Mouse (Mus musculus) lung, postnatal 10 days (tissue): ENCODE results near the gene Pde4d.

Source experiments
- DNase-seq: peaks from one replicate; pipeline ENCODE4 v3.0.0; 2021

The Pde4d gene

DNA sequence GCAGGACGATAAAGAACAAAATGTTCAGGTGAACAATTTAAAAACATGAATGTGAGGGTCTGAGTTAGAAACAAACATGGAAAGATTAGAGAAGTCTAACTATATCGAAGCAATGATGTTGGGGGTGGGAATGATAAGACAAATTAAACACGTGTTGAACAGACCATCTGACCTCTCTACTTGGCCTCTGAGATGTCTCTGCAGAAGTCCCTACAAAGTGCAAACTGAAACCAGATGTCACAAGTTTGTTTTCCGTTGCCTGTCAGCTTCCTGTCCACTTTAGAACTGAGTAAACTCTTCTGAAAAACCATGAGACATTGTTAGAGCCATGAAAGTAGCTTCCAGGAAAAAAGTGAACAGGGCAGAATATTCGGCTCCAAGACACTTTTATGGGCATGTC is 404.3 kb downstream of the Pde4d start:
- DNase-seq = no peak

DNA sequence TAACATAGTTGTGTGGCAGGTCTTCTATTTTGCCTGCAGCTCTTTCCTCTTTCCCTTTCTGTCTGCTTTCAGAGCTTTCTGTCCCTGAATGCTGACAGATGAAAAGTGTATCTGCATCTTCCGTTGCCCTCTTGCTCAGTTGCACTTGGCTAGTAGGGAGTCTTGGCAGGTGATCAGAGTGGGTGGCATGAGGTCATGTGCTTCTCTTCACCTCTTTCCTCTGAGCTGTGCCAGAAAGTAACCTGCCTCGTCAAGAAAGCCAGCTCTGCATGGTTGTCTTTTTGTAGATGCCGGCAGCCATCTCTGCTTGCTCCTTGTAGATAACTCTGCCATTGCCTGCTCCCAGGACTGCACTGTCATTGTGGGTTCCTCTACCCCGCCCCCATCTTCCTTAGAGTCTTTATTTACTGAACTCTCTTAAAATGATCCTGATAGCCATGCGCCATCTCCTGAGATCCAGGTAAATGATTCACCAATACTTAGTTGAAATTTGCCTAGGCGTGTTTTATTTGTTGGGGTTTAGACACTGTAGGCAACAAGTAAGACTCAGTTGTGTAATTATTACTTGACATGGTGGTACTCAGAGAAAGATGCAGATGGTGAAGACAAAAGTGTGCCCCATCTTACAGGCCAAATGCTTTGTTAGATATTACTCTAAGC is 407.2 kb downstream of the Pde4d start:
- no peak for DNase-seq

DNA sequence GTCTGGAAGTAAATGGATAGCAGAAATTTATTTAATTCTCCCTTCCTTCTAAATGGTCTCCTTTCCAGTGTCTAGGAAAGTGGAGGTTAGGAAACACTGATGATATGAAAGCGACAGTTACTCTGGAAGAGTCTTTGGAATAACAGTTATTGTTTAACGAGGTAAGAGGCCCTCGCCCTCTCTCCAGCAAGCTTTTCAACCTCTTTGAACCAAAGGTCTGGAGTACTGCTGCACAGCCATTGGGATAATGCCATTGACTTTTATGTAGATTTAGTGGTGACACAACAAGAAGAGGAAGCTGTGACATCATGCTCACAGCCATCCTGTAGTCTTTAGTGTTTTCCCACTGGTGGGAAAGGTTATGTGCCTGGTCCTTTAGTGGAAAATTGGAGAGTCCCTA is 409.6 kb downstream of the Pde4d start:
- DNase-seq = no peak

DNA sequence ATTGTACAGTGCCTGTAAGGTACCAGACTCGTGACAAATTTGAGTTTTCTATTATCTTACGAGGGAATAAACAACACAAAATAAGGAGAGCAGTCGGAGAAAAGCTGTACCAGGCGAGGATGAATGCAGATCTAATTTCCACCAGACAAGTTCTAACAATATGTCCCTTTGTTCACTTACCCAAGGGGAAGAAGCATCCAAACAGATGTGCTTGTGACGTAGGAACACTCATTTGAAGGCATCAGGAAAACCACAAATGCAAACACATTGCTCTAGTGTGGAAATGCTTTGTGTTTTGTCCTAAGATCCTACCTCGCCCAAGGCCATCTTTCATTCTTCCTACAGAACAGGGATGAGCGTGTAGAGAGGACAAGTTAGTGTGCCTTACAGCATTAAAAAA is 411.0 kb downstream of the Pde4d start:
- DNase-seq = no peak

DNA sequence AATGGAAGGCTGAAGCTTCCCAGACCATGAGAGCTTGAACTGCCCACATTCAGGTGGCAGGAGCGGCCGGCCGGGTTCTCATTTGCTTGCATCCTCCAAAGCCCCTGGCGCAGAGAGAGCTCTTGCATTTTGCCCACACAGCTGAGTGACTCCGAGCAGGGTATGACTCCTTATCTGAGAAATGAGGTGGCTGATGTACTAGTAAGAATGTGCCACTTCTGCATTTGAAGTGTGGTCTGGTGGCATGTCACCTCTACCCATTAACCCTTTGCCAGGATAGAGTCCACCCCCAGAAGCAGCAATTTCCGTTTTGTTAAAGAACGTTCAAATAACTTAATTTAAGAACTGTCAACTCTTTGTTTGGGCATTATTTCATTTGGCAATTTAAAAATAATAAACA is 412.0 kb downstream of the Pde4d start:
- no peak for DNase-seq

DNA sequence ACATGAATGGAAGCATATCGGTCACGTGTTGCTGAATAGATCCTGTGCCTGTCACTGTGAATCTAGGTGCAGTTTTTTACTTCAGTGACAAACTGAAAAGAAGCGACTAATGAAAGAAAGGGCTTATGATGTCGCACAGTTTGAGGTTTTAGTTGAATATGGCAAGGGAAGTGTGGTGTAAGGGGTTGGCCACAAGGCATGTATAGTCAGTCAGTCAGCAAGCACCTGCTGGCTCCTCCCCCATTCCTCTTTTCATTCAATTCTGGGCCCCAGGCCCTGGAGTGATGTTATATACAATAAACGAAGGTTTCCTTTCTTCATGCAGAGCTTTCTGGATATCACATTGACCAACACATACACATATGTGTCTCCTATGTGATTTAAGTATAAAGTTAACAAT is 412.4 kb downstream of the Pde4d start:
- no peak for DNase-seq

DNA sequence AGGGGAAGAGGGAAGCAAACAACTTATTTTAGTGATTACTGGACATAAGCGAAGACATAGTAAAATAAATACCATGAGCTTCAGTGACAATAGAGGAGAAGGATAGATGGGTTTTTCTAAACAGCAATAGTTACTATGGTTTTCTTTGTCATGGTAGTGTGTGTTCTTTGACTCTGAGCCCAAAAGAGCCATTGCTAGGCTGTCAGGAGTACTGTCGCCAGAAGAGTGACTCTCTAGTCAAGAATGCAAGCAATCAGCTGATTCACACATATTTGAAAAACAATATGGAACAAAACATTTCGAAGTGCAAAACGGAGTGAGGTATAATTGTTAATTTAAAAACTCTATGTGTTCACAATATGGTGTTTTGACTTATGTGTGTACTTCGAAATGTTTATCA is 450.4 kb downstream of the Pde4d start:
- DNase-seq = no peak

DNA sequence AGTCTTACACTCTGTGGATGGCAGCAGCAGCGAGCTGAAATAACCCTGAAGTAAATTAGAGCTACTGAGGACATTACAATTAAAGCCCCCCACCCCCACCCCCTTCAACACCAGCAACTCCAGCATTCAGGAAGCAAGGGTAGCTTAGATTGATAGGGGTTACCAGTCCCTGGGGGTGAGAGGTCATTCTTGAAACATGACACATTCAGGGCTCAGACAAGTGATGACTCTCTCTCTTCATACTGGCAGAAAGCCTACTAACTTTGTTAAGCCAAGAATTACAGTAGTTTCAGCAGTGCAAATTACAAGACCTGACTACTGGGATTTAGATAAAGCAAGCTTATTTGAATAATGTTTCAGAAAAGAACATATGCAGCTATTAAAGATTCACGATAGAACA is 455.4 kb downstream of the Pde4d start:
- no peak for DNase-seq

DNA sequence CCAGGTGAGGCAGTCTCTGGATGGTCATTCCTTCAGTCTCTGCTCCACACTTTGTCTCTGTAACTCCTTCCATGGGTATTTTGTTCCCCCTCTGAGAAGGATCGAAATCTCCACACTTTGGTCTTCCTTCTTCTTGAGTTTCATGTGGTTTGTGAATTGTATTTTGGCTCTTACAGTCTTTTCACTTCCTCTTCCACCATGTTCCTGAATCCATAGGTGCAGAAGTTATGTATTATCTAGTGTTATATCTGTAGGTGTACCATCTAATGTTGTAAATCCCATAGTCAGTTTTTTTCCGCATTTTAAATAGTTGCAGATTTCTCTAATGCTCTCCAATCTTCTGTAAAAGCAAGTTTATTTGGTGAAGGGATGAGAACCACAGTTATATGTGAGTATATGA is 459.4 kb downstream of the Pde4d start:
- no peak for DNase-seq

DNA sequence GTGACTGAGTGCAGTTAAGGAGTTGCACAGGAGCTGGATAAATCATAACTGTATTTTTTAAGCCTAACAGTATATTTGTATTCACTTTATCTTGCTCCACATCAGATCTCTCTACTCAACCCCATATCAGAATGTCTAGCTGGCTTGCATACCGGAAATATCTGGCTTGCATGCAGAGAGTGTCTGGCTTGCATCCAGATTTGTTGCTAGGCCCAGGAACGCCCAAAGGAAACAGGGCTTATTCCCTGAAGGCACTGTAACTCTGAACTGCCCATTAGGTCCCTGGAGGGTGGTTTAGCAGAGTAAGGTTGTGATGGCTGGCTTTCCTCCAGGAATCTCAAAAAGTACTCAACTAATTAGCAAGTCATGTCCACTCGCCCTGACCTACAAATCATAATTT is 464.9 kb downstream of the Pde4d start:
- peak; percentile 69 for DNase-seq

DNA sequence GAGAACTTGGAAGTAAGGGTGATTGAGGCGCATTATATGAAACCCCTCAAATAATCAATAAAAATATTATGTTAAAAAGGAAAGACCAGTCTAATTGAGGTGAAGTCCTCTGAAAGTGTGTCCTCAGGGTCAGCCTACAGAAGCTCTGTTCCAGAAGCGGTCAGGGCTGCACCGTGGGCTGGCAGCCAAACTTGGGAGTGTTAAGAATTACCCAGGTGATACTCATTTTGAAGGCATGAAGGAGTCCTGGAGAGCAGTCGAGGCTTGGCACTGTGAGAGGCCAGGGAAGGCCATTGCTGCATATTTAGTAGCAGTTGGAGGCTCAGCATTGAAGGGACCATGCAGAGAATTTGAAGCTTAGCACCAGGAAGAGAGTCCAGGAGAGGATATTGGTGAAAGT is 471.4 kb downstream of the Pde4d start:
- no peak for DNase-seq

DNA sequence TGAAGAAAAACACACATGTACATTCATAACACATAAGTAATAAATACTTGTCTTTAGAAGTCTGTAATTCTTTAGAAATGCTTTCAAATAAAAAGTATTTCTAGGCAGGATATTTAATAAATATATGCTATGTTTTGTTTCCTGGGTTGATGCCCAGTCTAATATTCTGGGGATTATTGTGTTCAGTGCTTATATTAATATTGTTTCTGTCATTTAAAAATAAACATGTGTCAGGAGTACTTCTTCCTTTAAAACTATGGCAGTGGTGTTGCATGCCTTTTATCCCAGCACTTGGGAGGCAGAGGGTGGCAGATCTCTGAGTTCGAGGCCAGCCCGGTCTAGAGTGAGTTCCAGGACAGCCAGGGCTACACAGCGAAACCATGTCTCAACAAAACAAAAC is 485.1 kb downstream of the Pde4d start:
- DNase-seq = no peak

DNA sequence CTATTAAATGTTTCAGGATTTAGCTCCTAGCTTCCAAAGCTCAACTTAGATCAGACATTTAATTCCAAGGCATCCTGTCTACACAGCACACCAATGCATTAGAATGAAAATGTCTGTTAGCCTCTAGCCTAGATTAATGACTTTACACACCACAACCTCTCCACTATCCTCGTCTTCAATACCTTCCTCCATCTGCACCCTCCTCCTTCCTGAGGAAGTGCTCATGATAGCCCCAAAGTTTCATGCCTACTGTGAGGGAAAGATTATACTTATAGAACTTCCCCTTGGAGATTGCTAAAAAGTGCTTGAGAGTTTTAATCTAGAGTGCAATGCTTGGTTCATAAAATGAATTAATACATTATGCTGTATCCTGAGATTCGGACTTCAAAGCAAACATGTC is 487.5 kb downstream of the Pde4d start:
- no peak for DNase-seq

DNA sequence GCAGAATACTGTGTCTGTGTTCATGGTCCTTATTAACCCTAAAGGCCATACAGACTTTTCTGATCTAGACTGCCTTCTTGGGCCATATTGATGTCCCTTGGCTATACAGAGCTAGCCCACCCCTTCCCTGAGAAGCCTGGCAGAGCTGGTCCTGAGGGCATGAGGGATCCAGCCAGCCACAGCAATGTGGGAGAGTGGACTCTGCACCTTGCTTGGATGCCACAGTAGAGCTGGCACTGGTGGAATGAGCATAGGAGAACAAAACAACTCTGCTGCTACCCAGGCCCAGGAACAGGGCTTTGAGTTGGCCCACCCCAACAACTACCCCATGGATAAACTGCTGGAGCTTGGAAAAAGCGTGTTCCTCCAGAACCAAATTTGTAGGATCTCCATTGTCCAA is 503.2 kb downstream of the Pde4d start:
- DNase-seq = no peak

DNA sequence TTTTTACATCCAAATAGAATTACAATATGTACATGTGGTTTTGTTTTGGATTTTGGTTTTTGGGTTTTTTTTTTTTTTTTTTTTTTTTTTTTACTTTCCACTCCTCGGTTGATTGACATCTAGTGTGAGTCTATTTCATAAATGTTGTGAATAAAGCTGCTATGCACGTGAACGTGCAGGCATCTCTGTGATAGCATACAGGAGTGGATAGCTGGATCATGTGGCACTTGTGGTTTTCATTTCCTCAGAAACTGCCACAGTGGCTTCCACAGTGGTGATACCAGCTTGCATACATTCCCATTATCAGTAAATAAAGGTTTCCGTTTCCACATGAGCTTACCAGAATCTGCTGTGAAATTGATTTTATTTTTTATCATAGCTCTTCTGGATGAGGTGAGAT is 506.3 kb downstream of the Pde4d start:
- DNase-seq = no peak

DNA sequence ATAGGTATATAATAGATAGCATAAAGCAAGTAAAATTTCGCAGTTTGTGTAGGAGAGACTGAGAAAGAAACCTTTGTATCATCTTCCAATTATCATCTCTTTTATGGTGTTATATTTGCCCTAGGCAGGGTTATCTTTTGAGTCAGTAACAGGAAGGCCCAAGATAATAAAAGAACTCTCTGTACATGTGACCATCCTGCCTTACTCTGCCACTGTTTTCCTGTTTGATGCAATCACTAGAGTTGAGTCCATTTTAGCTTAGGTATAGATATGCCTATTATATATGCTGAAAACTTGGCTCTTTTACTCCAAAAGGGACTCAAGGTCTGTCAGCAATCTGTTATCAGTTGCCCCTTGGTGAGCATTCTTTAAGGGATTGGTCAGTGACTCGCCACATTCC is 514.3 kb downstream of the Pde4d start:
- DNase-seq = no peak

DNA sequence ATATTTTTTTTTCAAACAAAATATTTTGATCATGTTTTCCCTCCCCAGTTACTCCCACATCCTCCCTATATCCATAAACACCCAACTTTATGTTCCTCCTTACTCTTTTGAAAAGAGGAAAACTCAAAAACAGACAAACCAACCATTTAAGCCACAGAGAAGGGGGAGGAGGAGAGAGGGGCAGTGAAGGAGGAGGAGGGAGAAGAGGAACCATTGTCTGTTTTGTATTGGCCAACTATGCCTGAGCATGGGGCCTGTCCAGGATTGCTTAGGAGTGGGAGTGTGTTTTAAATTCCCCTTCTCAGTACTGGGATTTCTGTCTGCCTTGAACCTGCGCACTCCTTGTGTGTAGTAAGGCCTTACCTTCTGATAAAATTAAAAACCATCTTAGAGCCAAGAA is 531.4 kb downstream of the Pde4d start:
- DNase-seq = no peak

DNA sequence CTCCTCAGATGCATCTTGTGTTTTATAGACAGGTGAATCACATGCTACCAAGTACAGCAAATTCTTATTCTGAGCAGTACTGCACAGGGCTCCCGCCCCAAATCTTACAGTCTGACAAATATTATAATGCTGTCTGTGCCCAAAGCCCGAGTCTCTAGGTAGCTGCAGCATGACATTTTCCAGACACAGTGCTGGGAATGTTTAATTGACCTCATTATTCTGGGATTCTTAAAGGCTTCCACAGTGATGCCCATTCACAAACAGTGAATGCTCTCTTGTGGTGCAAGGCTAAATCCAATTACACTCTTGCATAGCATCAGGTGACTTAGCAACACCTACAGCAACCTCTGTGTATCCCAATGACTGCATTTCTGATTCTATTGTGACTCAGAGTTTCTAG is 549.0 kb downstream of the Pde4d start:
- no peak for DNase-seq

DNA sequence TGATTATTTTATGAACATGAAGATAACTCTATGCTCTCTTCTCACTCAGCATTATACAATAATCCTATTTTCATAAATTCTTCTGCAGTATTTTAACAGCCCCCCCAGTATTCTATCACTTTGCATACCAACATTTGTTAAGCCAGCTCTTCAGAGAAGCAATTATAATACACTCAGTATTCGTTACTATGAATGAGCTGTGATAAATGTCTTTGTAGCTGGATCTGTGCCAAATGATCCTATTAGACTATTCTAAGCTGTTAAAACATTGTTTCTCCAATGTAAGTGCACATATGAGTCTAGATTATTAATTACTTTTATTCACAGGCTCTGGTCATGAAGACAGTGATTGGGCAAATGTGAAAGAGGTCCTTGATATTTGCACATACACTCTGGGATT is 575.0 kb downstream of the Pde4d start:
- no peak for DNase-seq

DNA sequence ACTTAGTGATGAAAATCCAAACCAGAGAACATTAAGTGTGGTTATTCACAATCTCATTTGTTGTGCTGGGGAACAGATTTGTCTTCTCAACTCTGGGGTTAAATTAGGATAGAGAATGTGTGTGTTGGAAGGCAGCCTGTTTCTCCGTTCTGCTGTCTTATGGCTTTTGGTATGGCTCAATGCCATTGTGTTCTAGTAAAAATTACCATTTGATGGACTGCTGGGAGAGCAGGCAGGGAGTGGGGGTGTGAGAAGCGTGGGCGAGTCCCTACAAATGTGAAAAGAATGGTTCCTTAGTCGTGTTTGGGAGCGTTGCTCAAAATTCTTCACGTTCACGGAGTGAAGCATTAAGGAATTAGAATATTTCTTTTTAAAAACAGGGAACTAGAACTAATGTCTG is 597.4 kb downstream of the Pde4d start:
- DNase-seq = peak; percentile 20

DNA sequence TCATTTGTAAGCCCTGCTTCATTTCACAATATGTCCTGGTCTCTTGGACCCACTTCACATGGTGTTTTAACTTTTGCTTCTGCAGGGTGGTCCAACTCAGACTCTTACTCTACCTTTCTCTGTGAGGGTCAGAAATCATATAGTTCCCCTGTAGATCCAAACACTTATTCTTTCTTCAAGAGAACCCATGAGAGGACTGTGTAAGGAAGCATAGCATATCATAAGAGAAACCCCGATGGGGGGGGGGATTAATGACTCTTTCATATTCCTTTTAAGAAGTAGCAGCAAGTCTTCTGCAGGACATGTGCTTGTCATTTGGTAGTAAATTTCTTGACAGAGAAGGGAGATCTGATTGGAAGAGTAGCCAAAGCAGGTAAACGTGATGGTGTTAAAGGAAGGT is 603.1 kb downstream of the Pde4d start:
- no peak for DNase-seq

DNA sequence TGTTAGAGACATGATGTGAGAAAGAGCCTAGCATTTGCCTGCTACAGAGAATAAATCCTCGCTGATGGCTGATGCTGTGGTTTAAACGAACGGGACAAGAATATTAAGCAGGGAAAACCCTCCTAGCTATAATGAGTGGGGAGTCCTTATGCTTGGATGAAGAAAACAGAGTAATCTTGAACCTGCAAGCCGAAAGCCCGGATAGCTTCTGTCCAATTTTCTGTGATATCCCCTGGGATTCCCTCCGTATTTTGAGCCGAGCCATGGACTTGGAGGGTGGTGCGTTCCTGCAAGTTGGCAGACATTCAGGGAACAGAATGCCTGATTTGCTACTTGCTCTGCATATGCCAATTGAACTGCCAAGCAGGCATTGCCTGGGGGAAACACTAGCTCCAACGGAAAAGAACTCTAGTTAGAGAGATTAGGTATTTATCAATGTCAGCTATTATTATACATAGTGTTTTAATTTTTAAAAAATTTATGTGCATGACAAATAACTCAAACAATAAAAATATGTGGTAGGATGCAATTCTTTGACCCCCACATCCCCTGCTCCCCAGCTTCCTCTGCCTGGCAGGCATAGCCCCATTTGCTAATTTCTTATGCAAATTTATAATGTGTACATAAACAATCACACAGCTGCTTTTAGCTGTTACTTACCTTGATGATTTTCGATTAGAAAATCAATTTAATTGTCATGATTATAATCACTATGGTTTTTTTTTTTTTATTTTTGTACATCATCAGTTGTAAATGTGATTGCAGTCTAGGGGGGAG is 603.7 kb downstream of the Pde4d start:
- no peak for DNase-seq

DNA sequence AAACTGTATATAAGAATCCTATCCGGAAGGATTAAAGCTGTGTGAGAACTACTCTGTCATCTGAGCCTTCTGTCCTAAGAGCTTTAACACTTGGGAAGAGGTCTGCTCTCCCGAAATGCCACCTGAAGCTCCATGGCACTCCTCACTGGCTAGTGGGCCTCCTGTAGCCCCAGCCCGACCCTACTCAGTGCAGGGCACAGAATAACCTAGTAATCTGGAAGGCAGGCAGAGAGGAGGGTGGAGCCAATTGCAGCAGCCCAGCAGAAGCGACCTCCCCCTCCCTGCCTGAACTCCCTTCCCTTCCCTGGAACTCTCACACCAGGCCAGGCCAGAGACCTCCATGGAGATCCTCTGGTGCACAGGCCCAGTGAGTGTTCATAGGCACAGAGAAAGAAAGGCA is 608.3 kb downstream of the Pde4d start:
- DNase-seq = no peak

DNA sequence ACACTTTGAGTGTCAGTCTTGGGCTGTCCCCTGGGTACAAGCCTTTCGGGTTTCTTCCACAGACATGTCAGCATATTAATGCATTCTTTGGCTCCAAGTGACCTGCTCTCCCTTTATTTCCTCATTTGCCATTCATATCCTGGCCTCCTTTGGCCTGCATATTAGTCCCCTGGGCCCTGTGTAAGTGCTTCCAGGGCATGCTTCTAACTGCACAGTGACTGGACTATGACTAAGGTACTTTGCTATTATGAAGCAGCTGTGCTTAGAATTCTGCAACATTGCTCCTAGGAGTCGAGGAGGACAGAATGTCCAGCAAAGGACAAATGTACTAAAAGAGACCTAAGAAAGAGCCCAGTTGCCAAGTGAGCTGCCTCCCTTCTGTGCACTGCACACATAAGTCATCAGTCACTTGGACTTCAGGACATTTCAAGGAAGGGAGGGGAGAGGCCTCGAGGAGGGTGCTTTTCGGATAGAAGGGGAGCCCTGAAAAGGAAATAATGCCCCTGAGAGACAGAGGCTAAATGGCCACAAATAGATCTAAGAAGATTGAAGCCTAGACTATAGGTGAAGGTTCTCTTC is 616.9 kb downstream of the Pde4d start:
- no peak for DNase-seq
